Mouse (Mus musculus): ENCODE data around the gene Mier2.

DNA sequence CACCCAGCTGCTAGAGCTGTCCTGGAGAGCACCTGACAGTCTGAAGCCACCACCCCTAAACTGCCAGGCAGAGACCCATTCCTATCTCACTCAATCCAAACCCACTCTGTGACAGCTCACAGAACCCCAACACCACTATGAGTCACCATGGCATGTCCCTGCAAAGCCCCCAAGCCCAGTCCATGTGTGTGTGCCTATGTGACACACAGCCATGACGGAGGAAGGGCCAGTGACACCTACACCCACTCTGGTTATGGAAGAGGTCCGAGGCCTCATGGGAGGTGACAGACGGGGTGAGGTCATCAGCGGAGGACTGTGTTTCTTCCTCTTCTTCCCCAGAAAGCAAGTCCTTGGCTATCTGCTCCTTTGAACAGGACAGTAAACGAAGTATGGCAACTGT lies 6.5 kb downstream of the Mier2 start:
- no peak for TF ChIP-seq E2F4 (IDR thresholded peaks at IDR 0.05; ENCODE audit: insufficient read depth)
- TF ChIP-seq MYOD1 (IDR thresholded peaks at IDR 0.05; ENCODE audit: control insufficient read depth in 1 of 3, insufficient read length in 2 of 3, low read depth in 2 of 3), result no peak
- no peak for TF ChIP-seq POLR2A (IDR thresholded peaks at IDR 0.05; ENCODE audit: insufficient read length, low read depth)
